Mouse (Mus musculus) cerebellum, postnatal 10 days (tissue): ENCODE data around the gene Prps2.
A peak's percentile ranks its signal among the peaks of the same experiment; 100 is the strongest.
"Not testable (repeated sequence)": the region's sequence is repeated elsewhere in the genome, so short reads cannot be mapped to it uniquely, and the experiment has no call there.

ENCODE experiments used
- DNase-seq, 2 experiments: peaks; one replicate each; pipeline ENCODE4 v3.0.0; 2021; ENCODE audit warnings: mixed read lengths in 2 of 2

Prps2 gene

DNA sequence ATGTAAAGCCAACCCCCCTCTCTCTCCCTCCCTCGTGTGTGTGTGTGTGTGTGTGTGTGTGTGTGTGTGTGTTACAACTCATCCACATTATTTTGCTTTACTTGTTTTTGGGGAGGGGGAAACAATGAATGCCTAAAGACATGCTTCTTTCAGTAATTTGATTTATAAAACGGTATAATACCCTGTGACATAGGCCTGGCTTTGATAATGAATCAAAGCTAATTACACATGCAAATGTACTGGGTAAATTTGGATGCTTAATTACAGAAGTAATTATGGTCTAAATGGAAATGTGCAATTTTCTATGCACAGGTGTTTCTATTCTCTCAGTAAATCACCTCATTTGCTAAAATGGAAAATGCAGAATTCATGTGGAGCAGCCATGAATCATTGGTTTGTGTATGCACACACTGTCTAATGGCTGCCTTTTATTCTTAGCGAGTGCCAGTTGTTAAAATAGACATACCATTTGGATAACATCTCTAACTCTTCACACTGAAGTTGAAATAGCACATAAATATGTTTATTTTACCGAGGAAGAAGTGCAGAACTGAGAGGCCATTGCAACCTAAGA, 61.2 kb downstream of the Prps2 start:
- no peak for DNase-seq

GRCm38 (mm10) chrX:167318819-167319396, 63.6 kb downstream of the Prps2 start:
- DNase-seq = no peak

DNA sequence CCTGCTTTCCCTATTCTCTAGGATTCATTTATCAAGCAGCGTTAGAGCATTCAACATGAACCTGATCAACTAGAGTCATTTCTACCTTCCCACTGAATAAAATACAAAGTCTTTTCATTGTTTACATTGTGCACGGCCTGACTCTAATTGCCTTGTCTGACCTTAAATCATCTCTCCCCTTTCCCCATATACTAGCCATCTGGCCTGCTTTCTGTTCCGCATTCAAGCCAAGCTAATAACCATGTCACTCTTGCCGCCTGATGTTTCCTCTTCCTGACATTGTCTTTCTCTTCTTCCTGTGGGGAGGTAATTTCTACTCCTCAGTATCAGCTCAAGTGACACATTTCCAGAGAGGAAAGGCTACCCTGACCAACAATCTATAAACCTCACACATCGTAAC, 66.8 kb downstream of the Prps2 start:
- DNase-seq = peak in 1 of 2 experiments; percentile 5

GRCm38 (mm10) chrX:167315093-167315726, 67.3 kb downstream of the Prps2 start:
- DNase-seq = no peak

- not testable (repeated sequence) for DNase-seq
Observed at GRCm38 (mm10) chrX:167302061-167302460, 80.5 kb downstream of the Prps2 start.
